Mouse (Mus musculus) liver, embryonic 16.5 days (tissue): ENCODE data around the gene Prr14l. TPM values are rescaled to one million over a fixed set of nuclear protein-coding genes. Genes with fewer than 3 reads are reported as not detected.
"Not testable (repeated sequence)": the region's sequence is repeated elsewhere in the genome, so short reads cannot be mapped to it uniquely, and the experiment has no call there.

Experiments used
- ATAC-seq: fragments of 200-750 bp; cut with Nextera tagmentation; 2 replicates; pipeline ENCODE4 v1.8.0; 2017; ENCODE audit warnings: low read depth, mild to moderate bottlenecking, moderate number of reproducible peaks, moderate library complexity
- H3K27ac ChIP-seq: fragments of 300-500 bp; sonication (generic); 2 replicates; pipeline ENCODE4 v1.5.1; 2014; ENCODE audit warnings: mild to moderate bottlenecking, low read length
- H3K27me3 ChIP-seq: fragments of 300-500 bp; sonication (generic); 2 replicates; pipeline ENCODE4 v1.6.1; 2014; ENCODE audit warnings: low read depth, low read length, mixed read lengths; ENCODE audit not compliant: control insufficient read depth, insufficient read depth
- H3K36me3 ChIP-seq: fragments of 300-500 bp; sonication (generic); 2 replicates; pipeline ENCODE4 v1.6.1; 2014; ENCODE audit warnings: mild to moderate bottlenecking; ENCODE audit not compliant: control insufficient read depth, insufficient read depth
- H3K4me1 ChIP-seq: fragments of 300-500 bp; sonication (generic); 2 replicates; pipeline ENCODE4 v1.6.1; 2014; ENCODE audit warnings: low read depth, low read length, mixed read lengths; ENCODE audit not compliant: control insufficient read depth
- H3K4me2 ChIP-seq: fragments of 300-500 bp; sonication (generic); 2 replicates; pipeline ENCODE4 v1.6.1; 2014; ENCODE audit warnings: low read depth, low read length, mixed read lengths
- H3K4me3 ChIP-seq: fragments of 300-500 bp; sonication (generic); 2 replicates; pipeline ENCODE4 v1.5.1; 2014; ENCODE audit warnings: low read depth, mild to moderate bottlenecking, low read length
- H3K9ac ChIP-seq: fragments of 300-500 bp; sonication (generic); 2 replicates; pipeline ENCODE4 v1.6.1; 2014; ENCODE audit warnings: low read depth, low read length
- H3K9me3 ChIP-seq: fragments of 300-500 bp; sonication (generic); replicated peaks from 2 replicates; pipeline ENCODE4 v1.6.1; 2016; ENCODE audit warnings: low read length; ENCODE audit not compliant: control insufficient read depth
- WGBS: fragments of 180-500 bp; shearing (Covaris S2); extraction: QIAGEN DNeasy Blood & Tissue Kit; methylation state at CpG from one replicate; pipeline ENCODE4 v1.1.7; 2014; ENCODE audit not compliant: insufficient replicate concordance; 5-methylcytosine and 5-hydroxymethylcytosine counted together
- polyA plus RNA-seq: library from polyadenylated mRNA; unstranded; fragments of >200 nt; fragmentation: Nextera tagmentation; extraction: Ambion mirVana; gene quantifications from 2 replicates; pipeline ENCODE4 v1.2.1, GENCODE M21; 2015

Prr14l gene
- polyA plus RNA-seq, 1 experiment from 2014 or later, result 6.2 TPM

DNA sequence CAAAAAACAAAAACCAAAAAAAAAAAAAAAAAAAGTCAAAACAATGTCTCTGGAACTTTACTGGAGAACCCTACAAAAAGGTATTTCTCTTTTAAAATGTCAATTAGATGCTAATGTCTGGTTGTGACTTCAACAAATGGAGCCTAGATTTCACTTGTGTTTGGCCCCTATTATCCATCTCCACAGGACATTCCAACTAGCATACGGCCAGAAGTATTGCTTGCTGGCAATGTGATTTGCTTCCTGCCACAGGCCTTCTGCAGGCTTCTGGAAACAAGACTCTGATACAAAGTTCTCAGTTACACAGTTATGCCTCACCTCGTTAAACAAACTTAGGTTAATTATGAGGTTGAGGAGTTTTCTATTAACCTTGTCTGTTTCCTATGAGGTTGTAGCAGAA, 81.7 kb downstream of the Prr14l start:
- Histone ChIP-seq H3K9ac (no peak overlapping the region), H3K9me3 (no peaks in the 10 kb centered on the region), H3K27ac (no peak overlapping the region), H3K4me1 (no peaks in the 10 kb centered on the region), H3K36me3 (no peaks in the 10 kb centered on the region), H3K4me2 (no peak overlapping the region), H3K4me3 (no peak overlapping the region), H3K27me3 (no peaks in the 10 kb centered on the region)
- 73% methylated on average over 2 of the region's 2 CpGs for WGBS
- ATAC-seq, result no peak

DNA sequence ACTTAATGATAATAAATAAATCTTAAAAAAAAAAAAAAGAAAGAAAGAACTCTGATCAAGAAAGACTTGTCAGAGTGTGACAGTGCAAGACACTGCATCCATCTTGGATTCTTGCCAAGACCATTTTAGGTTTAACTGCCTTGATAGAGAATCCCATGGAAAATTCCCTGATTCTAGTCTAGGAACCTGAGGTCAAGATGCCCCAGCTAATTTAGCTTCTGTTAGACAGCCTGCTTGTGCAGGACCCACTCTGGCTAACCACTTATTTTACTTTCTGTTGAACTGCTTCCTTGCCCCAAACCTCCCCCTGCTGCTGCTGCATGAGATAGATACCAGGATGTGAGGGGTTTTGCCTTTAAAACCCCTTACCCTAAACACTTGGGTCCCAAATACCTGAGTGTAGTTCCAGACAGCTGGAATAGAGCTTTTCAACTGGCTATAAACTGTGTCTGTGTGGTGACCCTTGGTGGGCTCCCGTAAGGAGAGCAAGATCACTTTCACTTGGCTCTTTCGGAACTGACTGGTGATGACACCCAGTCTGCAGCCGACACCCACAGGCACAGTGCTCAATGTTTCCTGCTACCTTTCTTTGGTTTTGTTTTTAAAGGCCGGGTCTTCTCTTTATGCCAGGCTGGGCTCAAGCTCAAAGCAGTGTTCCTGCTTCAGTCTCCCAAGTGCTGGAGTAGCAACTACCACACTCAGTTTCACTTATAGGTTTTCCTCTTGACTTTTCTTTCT, 86.3 kb downstream of the Prr14l start:
- Histone ChIP-seq H3K4me1 (no peaks in the 10 kb centered on the region), H3K4me2 (no peak overlapping the region), H3K9ac (no peak overlapping the region), H3K27ac (no peak overlapping the region), H3K27me3 (no peaks in the 10 kb centered on the region), H3K9me3 (no peaks in the 10 kb centered on the region), H3K36me3 (no peaks in the 10 kb centered on the region), H3K4me3 (no peak overlapping the region)
- ATAC-seq, result no peak
- 74% methylated on average over 4 of the region's 4 CpGs for WGBS

DNA sequence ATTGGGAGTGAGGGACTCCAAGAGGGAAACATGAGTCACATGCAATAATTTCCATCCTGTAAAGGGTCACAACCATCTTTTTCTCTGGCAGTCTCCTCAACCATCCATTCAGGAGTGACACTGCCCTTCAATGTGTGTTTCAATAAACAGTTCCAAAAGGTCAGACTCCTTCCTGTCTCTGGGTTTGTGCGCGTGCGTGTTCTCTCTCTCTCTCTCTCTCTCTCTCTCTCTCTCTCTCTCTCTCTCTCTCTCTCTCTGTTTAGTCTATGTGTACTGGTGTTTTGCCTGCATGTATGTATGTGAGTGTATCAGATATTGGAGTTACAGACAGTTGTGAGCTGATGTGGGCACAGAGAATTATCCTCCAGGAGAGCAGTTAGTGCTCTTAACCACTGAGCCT, 87.1 kb downstream of the Prr14l start:
- Histone ChIP-seq H3K4me1 (no peaks in the 10 kb centered on the region), H3K36me3 (no peaks in the 10 kb centered on the region), H3K4me2 (no peak overlapping the region), H3K27me3 (no peaks in the 10 kb centered on the region), H3K9me3 (no peaks in the 10 kb centered on the region), H3K9ac (no peak overlapping the region), H3K4me3 (no peak overlapping the region), H3K27ac (no peak overlapping the region)
- WGBS, result 62% methylated on average over 3 of the region's 3 CpGs
- peak; percentile 47; the same call in 1 of the 2 replicates for ATAC-seq

DNA sequence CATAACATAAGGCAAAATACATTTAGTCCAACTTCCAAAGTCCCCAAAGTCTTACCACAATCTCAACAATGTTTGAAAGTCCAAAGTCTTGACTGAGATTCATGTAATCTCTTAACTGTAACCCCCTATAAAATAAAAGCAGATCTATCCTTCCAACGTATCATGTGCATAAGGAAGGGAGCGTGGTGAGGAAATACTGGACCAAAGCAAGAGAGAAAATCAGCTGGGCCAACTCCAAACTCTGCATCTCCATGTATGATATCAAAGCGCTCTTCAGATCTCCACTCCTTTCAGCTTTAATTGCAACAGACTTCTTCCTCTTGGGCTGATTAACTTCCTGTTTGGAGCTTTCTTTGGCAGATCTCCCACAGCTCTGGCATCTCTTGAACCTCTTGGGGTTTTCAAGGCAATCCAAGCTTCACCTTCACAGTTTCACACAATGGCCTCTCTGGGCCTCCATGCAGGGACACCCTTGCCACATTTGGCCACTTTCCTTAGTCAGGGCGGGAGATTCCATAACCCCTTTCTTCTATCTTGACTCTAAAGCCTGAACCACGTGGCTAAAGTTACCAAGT, 92.4 kb downstream of the Prr14l start:
- Histone ChIP-seq H3K9me3 (no peaks in the 10 kb centered on the region), H3K27me3 (no peaks in the 10 kb centered on the region), H3K4me2 (no peak overlapping the region), H3K27ac (no peak overlapping the region), H3K36me3 (no peaks in the 10 kb centered on the region), H3K9ac (no peak overlapping the region), H3K4me3 (no peak overlapping the region), H3K4me1 (no peaks in the 10 kb centered on the region)
- no peak for ATAC-seq
- WGBS, result 66% methylated on average over 5 of the region's 5 CpGs

DNA sequence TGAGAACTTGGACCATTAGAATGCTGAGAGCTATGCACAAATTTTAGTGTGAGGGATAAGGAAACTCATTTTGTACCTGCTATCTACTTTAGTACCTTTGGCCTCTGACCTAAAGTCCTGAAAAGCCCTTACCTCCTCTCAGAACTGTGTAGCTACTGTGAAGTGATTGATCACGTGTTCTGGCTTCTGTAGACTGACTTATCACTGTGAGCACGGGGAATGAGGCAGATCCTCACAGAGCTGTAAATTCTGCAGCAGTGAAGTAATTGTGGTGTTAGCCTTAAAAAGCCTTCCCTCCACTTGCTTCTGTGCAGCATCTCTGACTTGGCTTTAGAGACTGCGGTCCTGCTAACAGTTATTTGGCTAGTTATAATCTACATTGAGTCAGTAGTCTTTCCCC, 93.3 kb downstream of the Prr14l start:
- no peak overlapping the region for H3K4me3 ChIP-seq
- WGBS, result 65% methylated on average over 3 of the region's 3 CpGs
- no peak for ATAC-seq

DNA sequence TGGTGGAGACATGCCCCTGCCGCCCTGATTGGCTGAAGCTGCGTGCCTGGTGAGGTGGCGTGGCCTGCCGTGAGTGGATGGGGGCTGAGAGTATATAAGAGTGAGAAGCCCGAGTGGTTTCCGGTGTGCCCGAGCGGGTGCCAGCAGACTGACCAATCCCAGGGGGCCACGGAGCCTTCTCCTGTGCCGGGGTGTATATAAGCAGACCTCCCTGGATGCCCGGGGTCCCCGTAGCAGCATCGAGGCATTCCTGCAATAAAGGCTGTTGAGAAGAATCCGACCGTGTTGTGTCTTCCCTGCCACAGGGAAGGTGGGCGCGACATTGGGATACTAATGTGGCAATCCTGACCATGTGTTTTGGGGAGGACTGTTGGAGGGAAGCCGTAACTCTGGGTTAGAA, 93.7 kb downstream of the Prr14l start:
- H3K4me3 ChIP-seq, H3K9me3 ChIP-seq, H3K4me2 ChIP-seq, ATAC-seq, H3K27ac ChIP-seq, H3K4me1 ChIP-seq, H3K36me3 ChIP-seq, H3K27me3 ChIP-seq, H3K9ac ChIP-seq: not testable (repeated sequence)
- WGBS, result 81% methylated on average over 18 of the region's 18 CpGs

More for the DNA sequence above, 93.3 kb downstream of the Prr14l start:
- H3K9ac ChIP-seq, result no peak overlapping the region
- H3K4me1 ChIP-seq, result no peaks in the 10 kb centered on the region
- H3K36me3 ChIP-seq, result no peaks in the 10 kb centered on the region
- no peaks in the 10 kb centered on the region for H3K27me3 ChIP-seq
- H3K9me3 ChIP-seq, result no peaks in the 10 kb centered on the region
- H3K27ac ChIP-seq, result no peak overlapping the region
- H3K4me2 ChIP-seq, result no peak overlapping the region

DNA sequence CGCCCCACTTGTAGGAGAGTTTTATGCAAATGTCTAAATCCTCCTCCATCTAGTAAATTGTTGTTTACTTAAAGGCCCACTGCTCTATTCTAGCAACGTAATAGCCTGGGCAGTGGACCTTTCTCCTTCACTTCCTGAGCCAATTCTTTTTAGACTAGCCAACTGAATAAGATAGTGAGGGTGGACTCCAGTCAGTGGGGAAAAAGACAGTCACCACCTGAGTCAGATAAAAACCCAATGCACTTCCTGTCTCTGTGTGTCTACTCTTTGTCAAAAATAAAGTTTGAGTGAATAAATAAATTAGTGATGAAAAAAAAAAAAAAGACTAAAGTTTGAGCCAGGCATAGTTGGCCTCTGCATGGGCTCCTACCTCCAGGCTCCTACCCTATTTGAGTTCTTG, 94.4 kb downstream of the Prr14l start:
- no peak for ATAC-seq

DNA sequence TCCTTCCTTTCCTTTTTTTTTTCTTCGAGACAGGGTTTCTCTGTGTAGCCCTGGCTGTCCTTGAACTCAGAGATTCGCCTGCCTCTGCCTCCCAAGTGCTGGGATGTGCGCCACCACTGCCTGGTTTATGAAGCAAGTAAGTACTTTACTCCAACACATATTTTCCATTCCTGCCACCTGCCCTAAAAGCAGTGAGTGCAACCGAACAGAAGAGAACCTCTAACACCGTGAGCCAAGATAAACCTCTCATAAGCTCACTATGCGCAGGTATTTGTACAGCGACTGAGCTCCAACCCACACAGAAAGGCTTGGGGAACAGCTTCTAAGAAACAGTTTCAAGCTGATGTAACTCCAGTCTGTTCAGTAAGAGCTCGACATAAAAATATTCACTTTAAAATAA, 97.9 kb downstream of the Prr14l start:
- Histone ChIP-seq H3K4me2 (no peak overlapping the region), H3K27me3 (no peaks in the 10 kb centered on the region), H3K27ac (no peak overlapping the region), H3K9me3 (no peaks in the 10 kb centered on the region), H3K9ac (no peak overlapping the region), H3K4me3 (no peak overlapping the region), H3K4me1 (no peaks in the 10 kb centered on the region), H3K36me3 (no peaks in the 10 kb centered on the region)
- no peak for ATAC-seq
- WGBS, result 86% methylated on average over 8 of the region's 8 CpGs

More for the DNA sequence above, 94.4 kb downstream of the Prr14l start:
- no peak overlapping the region for H3K4me3 ChIP-seq
- no peak overlapping the region for H3K9ac ChIP-seq
- no peaks in the 10 kb centered on the region for H3K4me1 ChIP-seq
- no peak overlapping the region for H3K27ac ChIP-seq
- 44% methylated on average over 2 of the region's 2 CpGs for WGBS
- no peaks in the 10 kb centered on the region for H3K9me3 ChIP-seq
- H3K27me3 ChIP-seq, result no peaks in the 10 kb centered on the region
- no peak overlapping the region for H3K4me2 ChIP-seq
- H3K36me3 ChIP-seq, result no peaks in the 10 kb centered on the region

DNA sequence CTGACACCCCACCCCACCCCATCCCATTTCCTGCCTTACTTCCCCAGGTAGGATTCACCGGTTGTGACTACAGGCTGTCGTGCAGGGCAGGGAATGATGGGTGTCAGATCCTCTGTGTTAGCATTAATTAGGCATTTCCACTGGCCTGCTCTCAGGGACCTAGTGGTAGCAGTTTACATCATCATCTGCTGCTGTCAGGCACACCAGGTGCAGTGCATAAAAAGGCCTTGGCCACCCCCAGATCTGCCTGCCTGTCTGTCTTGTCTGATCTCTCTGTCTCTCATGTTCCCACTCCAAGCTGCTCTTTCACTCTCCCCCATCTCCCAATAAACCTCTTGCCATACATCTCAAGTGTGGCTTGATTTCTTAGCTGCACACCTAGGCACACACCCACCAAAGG, 102.3 kb downstream of the Prr14l start:
- H3K27me3 ChIP-seq, result no peaks in the 10 kb centered on the region
- H3K27ac ChIP-seq, result no peak overlapping the region
- no peak overlapping the region for H3K4me2 ChIP-seq
- no peak for ATAC-seq
- WGBS, result 56% methylated on average over 2 of the region's 2 CpGs
- no peaks in the 10 kb centered on the region for H3K36me3 ChIP-seq
- H3K4me1 ChIP-seq, result peaks cover 3% of the 10 kb centered on the region
- H3K9me3 ChIP-seq, result no peaks in the 10 kb centered on the region
- H3K9ac ChIP-seq, result no peak overlapping the region
- H3K4me3 ChIP-seq, result no peak overlapping the region
